Mouse (Mus musculus) 416B (cell line): Measurements from ENCODE around the gene A430033K04Rik.

Source experiments
- DNase-seq: peaks from one replicate; pipeline ENCODE4 v3.0.0; 2011; ENCODE audit warnings: low read depth

Gene A430033K04Rik

GRCm38 (mm10) chr5:138622645-138623477 lies at the start of gene A430033K04Rik:
TSS of gene A430033K04Rik (plus strand) at chr5:138622859.
- DNase-seq: peak; percentile 94

- DNase-seq: no peak
Observed at GRCm38 (mm10) chr5:138587396-138587795, 35.3 kb upstream of the A430033K04Rik start.

- peak; percentile 23 for DNase-seq
Observed at GRCm38 (mm10) chr5:138618353-138618752, 4.3 kb upstream of the A430033K04Rik start.

GRCm38 (mm10) chr5:138619211-138620128 lies 3.2 kb upstream of the A430033K04Rik start, which contains the start of gene Zfp68:
TSS of gene Zfp68 (minus strand) at chr5:138619761.
- DNase-seq: peak; percentile 98

- DNase-seq: no peak
Observed at GRCm38 (mm10) chr5:138620836-138621235, 1.8 kb upstream of the A430033K04Rik start.

GRCm38 (mm10) chr5:138623478-138623875 lies 818 bp downstream of the A430033K04Rik start:
- DNase-seq: peak; percentile 11

GRCm38 (mm10) chr5:138636486-138636885 lies 13.8 kb downstream of the A430033K04Rik start:
- DNase-seq: no peak

- DNase-seq: no peak
Observed at GRCm38 (mm10) chr5:138641081-138641480, 18.4 kb downstream of the A430033K04Rik start.

GRCm38 (mm10) chr5:138641761-138642160 lies 19.1 kb downstream of the A430033K04Rik start:
- DNase-seq: no peak

- DNase-seq: no peak
Observed at GRCm38 (mm10) chr5:138652911-138653310, 30.3 kb downstream of the A430033K04Rik start.

- DNase-seq: peak; percentile 75
Observed at GRCm38 (mm10) chr5:138656477-138657156, 34.0 kb downstream of the A430033K04Rik start.

- DNase-seq: no peak
Observed at GRCm38 (mm10) chr5:138657407-138657806, 34.7 kb downstream of the A430033K04Rik start.

- peak; percentile 77 for DNase-seq
Observed at GRCm38 (mm10) chr5:138657854-138658253, 35.2 kb downstream of the A430033K04Rik start.

GRCm38 (mm10) chr5:138658922-138659321 lies 36.3 kb downstream of the A430033K04Rik start:
- peak; percentile 86 for DNase-seq

- peak; percentile 85 for DNase-seq
Observed at GRCm38 (mm10) chr5:138683023-138683766, 60.5 kb downstream of the A430033K04Rik start.

- DNase-seq: peak; percentile 14
Observed at GRCm38 (mm10) chr5:138683821-138684220, 61.2 kb downstream of the A430033K04Rik start.

- no peak for DNase-seq
Observed at GRCm38 (mm10) chr5:138687453-138687852, 64.8 kb downstream of the A430033K04Rik start.

GRCm38 (mm10) chr5:138689254-138689653 lies 66.6 kb downstream of the A430033K04Rik start:
- no peak for DNase-seq

GRCm38 (mm10) chr5:138692936-138693570 lies 70.4 kb downstream of the A430033K04Rik start:
- DNase-seq: peak; percentile 25

- DNase-seq: no peak
Observed at GRCm38 (mm10) chr5:138694036-138694435, 71.4 kb downstream of the A430033K04Rik start.
